Mouse (Mus musculus) liver, adult 2 months (tissue): ENCODE data around the gene Gse1. TPM values are rescaled to one million over a fixed set of nuclear protein-coding genes. Genes with fewer than 3 reads are reported as not detected.
A peak's percentile ranks its signal among the peaks of the same experiment; 100 is the strongest.

Experiments used
- DNase-seq: peaks from one replicate; pipeline ENCODE4 v3.0.0-alpha.2; 2011; ENCODE audit warnings: low read depth, low spot score; ENCODE audit errors: extremely low read depth
- H3K27ac ChIP-seq: fragments of 200-500 bp; replicated peaks from 2 replicates; pipeline ENCODE4 v1.5.1; 2012; ENCODE audit warnings: low read depth, mild to moderate bottlenecking, control low read depth, inconsistent platforms, low read length; ENCODE audit not compliant: insufficient read depth
- H3K27me3 ChIP-seq: fragments of 200-500 bp; 2 replicates; pipeline ENCODE4 v1.6.1; 2012; ENCODE audit warnings: mild to moderate bottlenecking, moderate library complexity, low read length, inconsistent platforms; ENCODE audit not compliant: control insufficient read depth, insufficient read depth
- H3K36me3 ChIP-seq: fragments of 200-500 bp; 2 replicates; pipeline ENCODE4 v1.6.1; 2012; ENCODE audit warnings: low read length, inconsistent platforms; ENCODE audit not compliant: control insufficient read depth, insufficient read depth
- H3K4me1 ChIP-seq: fragments of 200-500 bp; 2 replicates; pipeline ENCODE4 v1.6.1; 2011; ENCODE audit warnings: low read length; ENCODE audit not compliant: control insufficient read depth, insufficient read depth
- H3K4me3 ChIP-seq: fragments of 200-500 bp; 2 replicates; pipeline ENCODE4 v1.5.1; 2011; ENCODE audit warnings: low read depth, mild to moderate bottlenecking, control low read depth, low read length, moderate library complexity; ENCODE audit not compliant: insufficient read depth
- H3K79me2 ChIP-seq: fragments of 200-500 bp; 2 replicates; pipeline ENCODE4 v1.6.1; 2012; ENCODE audit warnings: inconsistent platforms, mild to moderate bottlenecking, low read length, moderate library complexity; ENCODE audit not compliant: control insufficient read depth, insufficient read depth
- H3K9ac ChIP-seq: fragments of 200-500 bp; 2 replicates; pipeline ENCODE4 v1.6.1; 2012; ENCODE audit warnings: low read depth, mild to moderate bottlenecking, control low read depth, inconsistent platforms, low read length
- CTCF ChIP-seq: fragments of 200-500 bp; IDR thresholded peaks from 2 replicates; pipeline ENCODE4 v1.5.1; 2011; ENCODE audit warnings: low read depth, low read length, control low read depth
- POLR2A ChIP-seq: fragments of 200-500 bp; IDR thresholded peaks from 2 replicates; pipeline ENCODE4 v1.6.1; 2011; ENCODE audit warnings: low read length, control low read depth; ENCODE audit not compliant: insufficient read depth; ENCODE audit errors: extremely low read depth
- WGBS: fragments of 180-500 bp; shearing (Covaris S2); methylation state at CpG from one replicate; pipeline ENCODE4 v1.1.7; 2018; 5-methylcytosine and 5-hydroxymethylcytosine counted together
- polyA plus RNA-seq: library from polyadenylated mRNA; depleted of rRNA; stranded (reverse); fragments of >200 nt; gene quantifications from 2 replicates; pipeline ENCODE4 v1.2.3, GENCODE M21; 2012
- total RNA-seq: library from RNA; depleted of rRNA; stranded (reverse); fragments of >200 nt; gene quantifications from 2 replicates; pipeline ENCODE4 v1.2.3, GENCODE M21; 2014

Gse1 gene
- total and polyA plus RNA-seq, 2 experiments, result 2.6 to 10.0 TPM

DNA sequence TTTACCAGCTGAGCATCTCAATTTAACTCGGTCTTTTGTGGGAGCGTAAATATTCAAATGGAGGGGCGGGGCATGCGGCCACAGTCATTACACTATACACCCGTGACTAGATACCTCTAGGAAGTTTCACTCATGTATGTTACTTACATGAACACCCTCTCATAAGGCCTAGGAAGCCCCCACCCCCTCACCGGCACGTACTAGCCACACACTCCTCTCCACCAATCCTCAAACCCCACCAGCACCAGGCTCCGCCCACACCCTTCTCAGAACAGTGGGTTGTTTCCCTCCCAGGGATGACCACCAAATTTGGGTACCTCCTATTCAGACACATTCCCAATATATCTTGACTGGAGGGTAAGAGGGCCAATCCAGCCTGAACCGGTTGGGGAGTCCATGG lies 379.2 kb downstream of the Gse1 start:
- H3K27me3 ChIP-seq, result no peaks in the 10 kb centered on the region
- 82% methylated on average over 9 of the region's 9 CpGs for WGBS
- H3K4me1 ChIP-seq, result no peaks in the 10 kb centered on the region
- no peaks in the 10 kb centered on the region for H3K36me3 ChIP-seq
- no peak overlapping the region for H3K27ac ChIP-seq
- H3K79me2 ChIP-seq, result no peaks in the 10 kb centered on the region
- H3K4me3 ChIP-seq, result no peak overlapping the region
- TF ChIP-seq CTCF (no peak), POLR2A (no peak)
- DNase-seq, result no peak
- no peak overlapping the region for H3K9ac ChIP-seq

DNA sequence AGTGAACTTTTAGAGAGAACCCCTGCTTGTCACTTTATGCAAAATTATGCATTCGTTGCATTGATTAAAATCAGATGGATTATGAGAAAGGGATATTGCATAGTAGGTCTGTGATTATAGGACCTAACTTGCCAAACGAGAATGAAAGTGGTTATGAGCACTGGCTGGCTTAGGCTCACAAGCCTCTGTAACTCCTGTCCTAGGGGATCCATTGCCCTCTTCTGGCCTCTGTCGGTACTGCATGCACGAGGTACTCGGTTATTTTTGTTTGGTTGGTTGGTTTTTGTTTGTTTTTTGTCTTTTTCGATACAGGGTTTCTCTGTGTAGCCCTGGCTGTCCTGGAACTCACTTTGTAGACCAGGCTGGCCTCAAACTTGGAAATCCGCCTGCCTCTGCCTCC lies 379.6 kb downstream of the Gse1 start:
- peak; percentile 53 for DNase-seq
- no peak overlapping the region for H3K4me3 ChIP-seq

DNA sequence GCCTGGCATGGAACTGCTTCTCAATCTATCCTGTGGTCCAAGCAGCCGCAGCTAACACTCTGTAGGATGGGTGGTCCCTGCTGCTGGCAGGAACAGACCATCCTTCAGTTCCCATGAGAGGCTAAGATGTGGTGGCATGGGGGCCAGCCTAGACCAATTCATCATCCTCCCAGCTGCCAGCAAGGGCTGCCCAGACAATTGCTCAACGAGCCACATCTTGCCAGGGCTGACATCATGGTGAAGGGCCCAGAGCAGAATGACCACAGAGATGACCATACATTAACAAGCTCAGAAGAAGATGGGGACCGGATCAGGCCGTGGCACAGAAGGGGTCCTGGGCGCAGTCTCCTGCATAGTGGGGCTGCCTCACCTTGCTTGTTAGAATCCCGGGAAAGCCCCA lies 382.6 kb downstream of the Gse1 start:
- no peak for TF ChIP-seq POLR2A
- no peak for TF ChIP-seq CTCF
- Histone ChIP-seq H3K27ac (no peak overlapping the region), H3K9ac (no peak overlapping the region), H3K36me3 (no peaks in the 10 kb centered on the region), H3K4me3 (no peak overlapping the region), H3K27me3 (no peaks in the 10 kb centered on the region), H3K79me2 (no peaks in the 10 kb centered on the region), H3K4me1 (no peaks in the 10 kb centered on the region)
- DNase-seq, result no peak
- WGBS, result 90% methylated on average over 6 of the region's 6 CpGs

More for the DNA sequence above, 379.6 kb downstream of the Gse1 start:
- Histone ChIP-seq H3K4me1 (no peaks in the 10 kb centered on the region), H3K36me3 (no peaks in the 10 kb centered on the region), H3K79me2 (no peaks in the 10 kb centered on the region), H3K27ac (no peak overlapping the region), H3K27me3 (no peaks in the 10 kb centered on the region), H3K9ac (no peak overlapping the region)
- no peak for TF ChIP-seq POLR2A
- TF ChIP-seq CTCF, result peak; percentile 74
- 15% methylated on average over 7 of the region's 7 CpGs for whole genome bisulfite sequencing

DNA sequence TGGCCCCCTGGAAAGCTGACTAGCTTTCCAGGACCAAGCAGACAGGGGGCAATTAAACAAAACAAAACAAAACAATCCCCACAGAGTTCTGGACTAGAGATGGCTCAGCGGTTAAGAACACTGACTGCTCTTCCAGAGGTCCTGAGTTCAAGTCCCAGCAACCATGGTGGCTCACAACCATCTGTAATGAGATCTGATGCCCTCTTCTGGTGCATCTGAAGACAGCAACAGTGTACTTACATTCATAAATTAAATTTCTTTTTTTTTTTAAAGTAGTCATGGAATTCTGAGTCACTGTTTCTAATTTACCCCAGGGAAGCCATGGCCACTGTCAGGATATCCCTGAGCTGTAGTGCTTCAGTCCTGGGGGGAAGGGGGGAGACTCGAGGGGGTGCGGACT lies 386.2 kb downstream of the Gse1 start:
- Histone ChIP-seq H3K27me3 (no peaks in the 10 kb centered on the region), H3K79me2 (no peaks in the 10 kb centered on the region), H3K27ac (no peak overlapping the region), H3K4me3 (no peak overlapping the region), H3K9ac (no peak overlapping the region), H3K36me3 (no peaks in the 10 kb centered on the region), H3K4me1 (peaks cover 8% of the 10 kb centered on the region; the same call in 1 of the 2 replicates)
- DNase-seq, result no peak
- 91% methylated on average over 3 of the region's 3 CpGs for WGBS
- TF ChIP-seq POLR2A, result no peak
- no peak for TF ChIP-seq CTCF

DNA sequence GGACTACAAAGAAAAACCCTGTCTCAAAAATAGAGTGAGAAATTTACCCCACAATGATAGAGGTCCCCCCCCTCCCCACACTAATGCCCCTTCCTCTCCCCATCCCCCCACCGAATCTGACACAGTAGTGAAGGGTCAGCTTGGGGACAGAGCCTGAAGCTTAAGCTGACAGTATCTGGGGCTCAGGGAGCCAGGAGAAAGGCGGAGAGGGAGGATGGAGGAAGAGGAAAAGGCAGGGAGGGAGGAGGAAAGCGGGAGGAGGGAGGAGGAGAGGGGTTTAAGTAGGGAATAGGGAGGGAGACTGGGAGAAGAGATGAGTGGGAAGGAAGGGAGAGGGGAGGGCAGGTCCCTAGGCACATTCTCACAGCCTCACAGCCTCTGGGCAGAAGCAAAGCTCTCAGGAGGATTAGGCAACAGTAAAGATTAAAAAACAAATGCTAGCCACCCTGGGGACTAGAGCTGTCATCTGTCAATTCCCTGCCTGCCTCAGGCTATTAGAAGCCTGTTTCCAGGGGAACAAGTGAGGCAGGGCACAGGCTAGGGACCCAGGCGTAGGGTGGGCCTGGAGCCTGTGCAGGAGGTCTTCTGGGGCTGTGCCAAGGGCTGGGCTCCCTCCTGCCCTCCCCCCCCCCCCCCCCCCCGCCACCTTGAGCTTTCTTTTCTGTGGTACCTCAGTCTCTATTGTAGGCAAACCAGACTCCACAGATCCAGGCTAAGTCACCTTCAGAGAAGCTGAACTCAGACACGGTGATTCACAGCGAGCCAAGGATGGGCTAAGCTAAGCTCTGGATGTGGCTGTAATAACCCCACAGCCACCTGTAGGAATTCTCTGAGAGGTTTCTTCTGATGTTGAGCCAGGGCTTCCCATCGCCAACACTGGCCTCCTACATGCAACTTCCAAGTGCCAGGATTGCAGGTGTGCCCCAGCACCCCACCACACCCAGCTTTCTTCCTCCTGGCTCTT lies 388.7 kb downstream of the Gse1 start:
- Histone ChIP-seq H3K27ac (no peak overlapping the region), H3K4me1 (peaks cover 27% of the 10 kb centered on the region), H3K79me2 (no peaks in the 10 kb centered on the region), H3K4me3 (no peak overlapping the region), H3K36me3 (no peaks in the 10 kb centered on the region), H3K9ac (no peak overlapping the region), H3K27me3 (no peaks in the 10 kb centered on the region)
- no peak for DNase-seq
- WGBS, result 85% methylated on average over 8 of the region's 8 CpGs
- no peak for TF ChIP-seq POLR2A
- no peak for TF ChIP-seq CTCF

DNA sequence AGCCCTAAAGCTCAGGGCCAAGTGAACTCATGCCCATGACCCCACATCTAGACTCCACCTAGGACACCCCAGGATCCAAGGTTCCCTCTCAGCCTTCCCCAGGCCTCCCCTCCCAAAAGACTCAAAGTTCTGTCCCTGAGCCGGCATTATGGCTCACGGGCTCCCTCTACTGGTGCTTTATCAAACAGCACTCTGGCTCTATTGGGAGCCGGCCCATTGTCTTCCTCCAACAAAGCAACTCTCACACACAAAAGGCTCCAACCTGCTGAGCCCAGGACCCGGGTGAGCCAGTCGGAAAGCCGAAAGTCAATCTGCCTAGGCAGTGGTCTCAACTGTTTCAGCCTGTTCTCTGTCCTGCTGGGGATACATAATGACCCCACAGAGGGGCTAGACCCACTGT lies 389.9 kb downstream of the Gse1 start:
- WGBS, result 0% methylated on average over 6 of the region's 6 CpGs
- H3K27ac ChIP-seq, result peak overlapping the region; percentile 54; the same call in 1 of the 2 replicates
- H3K36me3 ChIP-seq, result no peaks in the 10 kb centered on the region
- peak; percentile 40 for DNase-seq
- no peak for TF ChIP-seq POLR2A
- peak; percentile 84 for TF ChIP-seq CTCF
- no peaks in the 10 kb centered on the region for H3K79me2 ChIP-seq
- H3K9ac ChIP-seq, result no peak overlapping the region
- no peak overlapping the region for H3K4me3 ChIP-seq
- peaks cover 28% of the 10 kb centered on the region for H3K4me1 ChIP-seq
- H3K27me3 ChIP-seq, result no peaks in the 10 kb centered on the region
